Mouse (Mus musculus) cerebellum, adult 8-10 months (tissue): ENCODE measurements around the gene Stom.

Experiments
- DNase-seq: peaks from one replicate; pipeline ENCODE4 v3.0.0; 2022

Gene Stom

GRCm38 (mm10) chr2:35317604-35318003 is 19.2 kb downstream of the Stom start:
- no peak for DNase-seq

GRCm38 (mm10) chr2:35314300-35314699 is 22.5 kb downstream of the Stom start:
- DNase-seq = no peak

- no peak for DNase-seq
Measured at GRCm38 (mm10) chr2:35309906-35310493, 26.8 kb downstream of the Stom start.

GRCm38 (mm10) chr2:35308166-35308565 is 28.6 kb downstream of the Stom start:
- DNase-seq = no peak

GRCm38 (mm10) chr2:35302049-35302885 is 34.5 kb downstream of the Stom start:
- no peak for DNase-seq

GRCm38 (mm10) chr2:35299437-35299836 is 37.3 kb downstream of the Stom start:
- no peak for DNase-seq

GRCm38 (mm10) chr2:35297703-35298332 is 39.0 kb downstream of the Stom start:
- peak; percentile 83 for DNase-seq

- peak; percentile 25 for DNase-seq
Measured at GRCm38 (mm10) chr2:35293291-35293690, 43.5 kb downstream of the Stom start.

- DNase-seq = no peak
Measured at GRCm38 (mm10) chr2:35292700-35293099, 44.1 kb downstream of the Stom start.

GRCm38 (mm10) chr2:35291856-35292255 is 44.9 kb downstream of the Stom start:
- DNase-seq = peak; percentile 48

GRCm38 (mm10) chr2:35288758-35289635 is 47.8 kb downstream of the Stom start:
- peak; percentile 78 for DNase-seq

- no peak for DNase-seq
Measured at GRCm38 (mm10) chr2:35287017-35287620, 49.7 kb downstream of the Stom start.

GRCm38 (mm10) chr2:35285209-35285608 is 51.6 kb downstream of the Stom start:
- no peak for DNase-seq

GRCm38 (mm10) chr2:35283997-35284396 is 52.8 kb downstream of the Stom start:
- no peak for DNase-seq

GRCm38 (mm10) chr2:35282214-35282613 is 54.6 kb downstream of the Stom start:
- no peak for DNase-seq

GRCm38 (mm10) chr2:35280001-35280400 is 56.8 kb downstream of the Stom start:
- no peak for DNase-seq

- no peak for DNase-seq
Measured at GRCm38 (mm10) chr2:35278371-35279210, 58.2 kb downstream of the Stom start.

GRCm38 (mm10) chr2:35277686-35278085 is 59.1 kb downstream of the Stom start:
- DNase-seq = no peak

GRCm38 (mm10) chr2:35273536-35273935 is 63.2 kb downstream of the Stom start:
- DNase-seq = no peak

GRCm38 (mm10) chr2:35272881-35273280 is 63.9 kb downstream of the Stom start:
- no peak for DNase-seq

GRCm38 (mm10) chr2:35271817-35272216 is 65.0 kb downstream of the Stom start:
- DNase-seq = no peak
